Mouse (Mus musculus): ENCODE results near the gene Vps13a. TPM values are rescaled to one million over a fixed set of nuclear protein-coding genes. Genes with fewer than 3 reads are reported as not detected.
"Not testable (repeated sequence)": the region's sequence is repeated elsewhere in the genome, so short reads cannot be mapped to it uniquely, and the experiment has no call there.

The Vps13a gene
- polyA plus RNA-seq, 1 experiment from 2014 or later: 17.9 TPM

DNA sequence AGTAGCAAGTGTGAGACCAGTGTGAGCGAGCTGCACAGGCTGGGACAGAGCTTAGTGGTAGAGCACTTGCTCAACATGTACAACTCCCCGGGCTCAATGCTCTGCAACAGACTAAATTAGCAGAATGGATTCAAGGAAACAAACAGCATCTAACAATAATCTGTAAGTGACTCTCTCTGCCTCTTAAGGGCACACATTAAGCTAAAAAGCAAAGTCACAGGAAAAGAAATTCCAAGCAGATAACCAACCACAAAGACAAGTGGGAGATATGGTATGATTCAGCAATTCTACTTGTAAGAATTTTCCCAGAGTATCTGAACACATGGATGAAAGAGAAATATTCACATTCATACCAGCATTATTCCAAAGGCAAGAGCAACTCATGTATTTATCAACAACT, 13.3 kb downstream of the Vps13a start:
- no peak for DNase-seq (ENCODE audit: low spot score)

DNA sequence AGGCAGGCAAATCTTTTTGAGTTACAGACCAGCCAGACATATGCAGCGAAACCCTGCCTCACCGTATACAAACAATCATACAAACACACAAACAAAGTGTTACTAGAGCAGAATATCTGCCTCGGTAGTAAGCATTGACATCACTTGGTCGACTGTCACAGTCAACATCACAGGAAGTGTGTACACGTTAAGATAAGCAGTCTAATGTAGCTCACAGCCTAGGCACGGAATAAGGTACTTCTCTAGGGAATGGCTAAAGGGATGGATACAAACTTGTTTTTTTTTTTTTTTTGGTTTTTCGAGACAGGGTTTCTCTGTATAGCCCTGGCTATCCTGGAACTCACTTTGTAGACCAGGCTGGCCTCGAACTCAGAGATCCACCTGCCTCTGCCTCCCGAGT, 23.3 kb downstream of the Vps13a start:
- not testable (repeated sequence) for DNase-seq (ENCODE audit: low spot score)

DNA sequence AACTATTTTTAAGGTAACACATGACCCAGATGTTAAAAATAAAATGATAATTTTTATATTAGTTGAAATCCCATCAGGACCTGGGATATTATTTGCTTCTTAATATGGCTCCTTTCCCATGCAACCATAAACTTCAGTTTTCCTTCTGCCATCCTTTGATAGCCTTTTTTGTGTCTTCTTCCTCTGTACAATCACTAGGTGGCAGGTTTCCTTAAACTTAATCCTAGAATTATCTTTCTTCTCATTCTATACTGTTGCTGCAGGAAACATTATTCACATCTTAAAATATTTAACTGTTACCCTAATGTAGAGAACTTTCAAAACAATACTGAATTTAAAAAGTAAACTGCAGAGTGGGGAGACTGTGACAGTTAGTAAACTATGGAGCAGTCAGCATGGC, 24.9 kb downstream of the Vps13a start:
- no peak for DNase-seq (ENCODE audit: low spot score)

- DNase-seq (ENCODE audit: low spot score): no peak
Measured at GRCm38 (mm10) chr19:16755226-16755625, 25.5 kb downstream of the Vps13a start.

GRCm38 (mm10) chr19:16753151-16753550, 27.6 kb downstream of the Vps13a start:
- no peak for DNase-seq (ENCODE audit: low spot score)

DNA sequence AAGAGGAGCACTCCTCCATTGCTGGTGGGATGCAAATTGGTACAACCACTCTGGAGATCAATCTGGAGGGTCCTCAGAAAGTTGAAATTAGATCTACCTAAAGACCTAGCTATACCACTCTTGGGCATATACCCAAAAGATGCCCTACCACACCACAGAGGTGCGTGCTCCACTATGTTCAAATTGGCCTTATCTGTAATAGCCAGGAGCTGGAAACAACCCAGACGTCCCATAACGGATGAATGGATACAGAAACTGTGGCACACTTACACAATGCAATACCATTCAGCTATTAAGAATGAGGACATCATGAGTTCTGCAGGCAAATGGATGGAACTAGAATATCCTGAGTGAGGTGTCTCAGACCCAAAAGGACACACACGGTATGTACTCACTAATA, 43.9 kb downstream of the Vps13a start:
- no peak for DNase-seq (ENCODE audit: low spot score)

- no peak for DNase-seq (ENCODE audit: low spot score)
Measured at GRCm38 (mm10) chr19:16728729-16729128, 52.0 kb downstream of the Vps13a start.

- DNase-seq (ENCODE audit: low spot score): no peak
Measured at GRCm38 (mm10) chr19:16715249-16715648, 65.5 kb downstream of the Vps13a start.

DNA sequence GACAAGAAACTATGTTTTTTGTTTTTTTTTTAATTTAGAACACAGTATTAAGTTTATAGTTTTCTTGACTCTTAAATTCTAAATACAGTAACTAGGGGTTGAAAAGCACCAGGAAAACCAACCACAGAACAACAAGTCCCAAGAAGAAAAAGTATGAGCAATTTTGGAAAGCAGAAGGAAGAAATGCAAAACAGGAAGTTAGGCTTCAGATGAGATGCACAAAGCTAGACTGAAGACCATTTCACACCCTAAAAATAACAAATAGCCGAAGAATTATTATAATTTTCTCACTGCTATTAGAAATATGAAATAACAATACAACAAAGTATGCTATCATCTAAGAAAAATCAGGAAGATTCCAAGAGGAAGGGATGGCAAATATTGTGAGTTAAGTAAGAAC, 78.9 kb downstream of the Vps13a start:
- no peak for DNase-seq (ENCODE audit: low spot score)

DNA sequence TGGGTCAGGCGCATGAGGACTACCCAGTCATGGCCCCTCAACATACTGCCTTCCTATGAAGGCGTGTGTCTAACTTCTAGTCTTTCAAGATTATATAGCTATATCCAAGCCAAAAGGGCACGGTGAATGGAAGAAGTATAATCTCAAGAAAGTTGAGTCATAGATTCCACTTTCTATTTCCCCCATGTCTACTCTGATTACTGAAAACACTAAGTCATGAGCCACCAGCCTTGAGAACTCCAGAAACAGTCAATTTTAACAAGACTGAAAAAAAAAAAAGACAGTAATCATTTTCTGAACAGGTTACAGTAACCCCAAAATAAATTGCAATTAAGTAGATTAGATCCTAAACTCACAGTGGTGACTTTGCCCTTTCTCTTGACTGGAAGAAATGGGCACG, 95.8 kb downstream of the Vps13a start:
- no peak for DNase-seq (ENCODE audit: low spot score)

DNA sequence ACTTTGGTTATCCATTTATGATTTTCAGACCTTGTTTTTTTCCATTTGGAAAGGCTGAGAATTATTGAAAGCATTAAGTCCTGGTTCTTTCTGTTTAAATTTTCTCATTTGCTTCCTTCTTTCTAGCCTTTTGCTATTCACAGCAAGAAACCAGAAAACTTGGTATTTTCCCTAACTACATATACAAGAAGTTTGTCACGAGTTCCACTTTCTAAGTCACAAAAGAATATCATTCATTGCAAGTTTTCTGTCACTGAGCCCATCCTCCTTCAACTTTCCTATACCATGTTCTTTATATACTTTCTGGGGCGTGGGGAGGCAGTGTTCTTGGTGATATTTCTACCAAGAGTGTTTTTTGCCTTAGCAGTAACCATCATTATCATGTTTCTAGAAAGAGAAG, 96.5 kb downstream of the Vps13a start:
- DNase-seq (ENCODE audit: low spot score): no peak

DNA sequence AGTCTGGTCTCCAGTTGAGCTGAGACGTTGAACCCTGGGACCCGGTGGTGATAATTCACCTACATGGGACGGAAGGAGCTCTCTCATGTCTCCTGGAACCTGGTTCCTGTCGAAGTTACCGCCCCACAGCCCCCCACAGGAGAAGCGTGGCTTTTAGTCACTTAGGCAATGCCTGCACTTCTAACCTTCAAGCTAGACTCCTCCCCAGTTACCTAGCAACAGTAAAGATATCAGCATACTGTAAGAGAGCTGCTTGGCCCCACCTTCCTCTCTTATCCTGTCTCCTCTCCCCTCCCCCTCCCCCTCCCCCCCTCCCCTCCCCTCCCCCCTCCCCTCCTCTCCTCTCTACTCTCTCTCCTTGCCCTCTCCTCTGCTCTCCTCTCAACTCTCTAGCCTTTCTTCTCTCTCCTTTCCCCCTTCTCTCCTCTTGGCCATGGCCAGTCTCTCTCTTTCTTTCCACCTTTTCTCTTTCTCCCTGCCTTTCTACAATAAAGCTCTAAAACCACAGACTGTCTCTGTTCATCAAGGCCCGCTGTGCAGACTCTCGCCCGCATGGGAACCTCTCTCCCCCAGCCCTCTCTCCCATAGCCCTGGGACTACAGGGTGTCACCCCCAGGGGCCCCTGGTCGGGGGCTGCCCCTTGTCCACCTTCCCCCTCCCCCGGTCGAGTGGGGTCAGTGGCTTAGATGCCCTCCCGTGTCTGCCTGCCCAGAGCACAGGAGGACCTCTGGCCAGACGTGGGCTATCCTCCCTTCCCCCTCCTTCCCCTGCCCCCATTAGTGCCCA, 154.9 kb downstream of the Vps13a start:
- peak; percentile 16 for DNase-seq (ENCODE audit: low spot score)

- no peak for DNase-seq (ENCODE audit: low spot score)
Measured at GRCm38 (mm10) chr19:16624994-16625393, 155.7 kb downstream of the Vps13a start.

DNA sequence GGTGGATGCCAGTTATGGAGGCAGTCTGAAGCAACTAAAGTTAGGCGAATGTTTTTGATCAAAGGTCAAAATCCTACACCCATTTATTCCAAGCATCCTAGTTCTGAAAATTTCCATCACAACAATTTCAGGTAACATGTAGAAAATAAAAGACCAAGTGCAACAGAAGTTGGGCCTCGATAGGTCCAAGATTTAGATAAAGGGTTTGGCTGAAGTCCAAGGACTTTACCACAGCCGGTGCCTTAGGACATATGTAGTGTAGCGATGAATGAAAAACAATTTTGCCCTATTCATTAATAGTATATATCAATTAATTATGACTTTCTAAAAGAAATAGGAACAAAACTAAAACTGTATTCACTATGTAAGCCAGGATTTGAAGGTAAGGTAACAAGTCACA, 157.6 kb downstream of the Vps13a start:
- no peak for DNase-seq (ENCODE audit: low spot score)

DNA sequence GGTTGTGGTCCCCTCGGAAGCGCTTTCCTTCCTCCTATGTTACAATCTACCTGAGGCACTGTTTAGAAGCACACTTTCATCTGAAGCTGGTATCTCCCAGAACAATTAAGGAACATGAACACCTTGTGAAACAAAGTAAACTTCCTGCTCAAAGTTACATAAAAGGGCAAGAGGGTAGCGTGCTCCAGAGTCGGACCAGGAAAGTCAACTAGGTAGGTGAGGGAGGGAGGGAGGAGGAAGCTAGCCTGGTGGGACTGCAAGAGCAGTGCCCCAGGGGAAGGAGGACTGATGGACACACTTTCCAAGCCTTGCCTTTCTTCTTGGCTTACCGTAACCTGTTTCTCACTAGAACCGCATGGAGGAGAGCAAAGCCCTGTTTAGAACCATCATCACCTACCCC, 173.1 kb downstream of the Vps13a start:
- DNase-seq (ENCODE audit: low spot score): no peak

DNA sequence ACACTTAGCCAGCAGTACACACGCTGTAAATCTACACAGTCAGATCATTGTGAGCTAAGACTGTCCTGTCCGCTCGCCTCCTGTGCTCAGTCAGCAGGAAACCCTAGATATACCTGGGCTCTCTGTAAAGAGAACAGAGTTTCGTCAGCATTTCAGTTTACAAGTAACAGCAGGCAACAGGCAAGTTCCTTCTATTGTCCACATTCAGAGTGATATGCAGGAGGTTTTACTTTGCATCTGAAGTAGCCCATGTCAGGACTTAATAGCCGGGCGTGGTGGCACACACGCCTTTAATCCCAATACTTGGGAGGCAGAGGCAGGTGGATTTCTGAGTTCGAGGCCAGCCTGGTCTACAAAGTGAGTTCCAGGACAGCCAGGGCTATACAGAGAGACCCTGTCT, 178.7 kb downstream of the Vps13a start:
- DNase-seq (ENCODE audit: low spot score): no peak

GRCm38 (mm10) chr19:16599298-16599970, 181.3 kb downstream of the Vps13a start:
- DNase-seq (ENCODE audit: low spot score): peak; percentile 74

DNA sequence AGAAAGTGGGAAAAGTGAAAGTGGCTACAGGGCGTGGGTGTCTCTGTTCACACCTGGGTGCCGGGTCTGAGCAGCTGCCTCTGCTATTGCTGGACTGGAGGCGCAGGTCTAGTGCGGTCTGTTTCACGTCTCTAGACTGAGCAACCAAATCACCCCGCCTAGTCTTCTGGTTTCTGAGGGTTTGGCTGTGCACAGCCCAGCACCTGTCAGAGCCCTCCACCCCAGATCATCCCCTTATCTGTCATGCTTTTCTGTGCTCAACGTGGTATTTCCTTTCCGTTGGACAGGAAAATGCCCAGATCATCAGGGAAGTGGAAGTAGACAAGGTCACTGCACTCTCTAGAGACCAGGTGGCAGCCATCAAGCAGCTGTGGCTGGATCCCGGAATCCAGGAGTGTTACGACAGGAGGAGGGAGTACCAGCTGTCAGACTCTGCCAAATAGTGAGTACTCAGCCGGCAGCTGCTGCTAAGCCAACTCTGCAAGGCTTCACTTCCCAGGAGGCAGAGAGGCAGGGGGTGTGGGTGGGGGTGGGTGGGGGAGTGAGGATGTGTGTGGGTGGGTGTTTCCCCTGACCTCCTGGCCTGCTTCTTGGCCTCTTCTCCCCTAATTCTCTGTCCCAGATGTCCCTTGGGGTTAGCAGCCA, 182.0 kb downstream of the Vps13a start:
- DNase-seq (ENCODE audit: low spot score): peak; percentile 7

GRCm38 (mm10) chr19:16597216-16597615, 183.5 kb downstream of the Vps13a start:
- DNase-seq (ENCODE audit: low spot score): no peak

DNA sequence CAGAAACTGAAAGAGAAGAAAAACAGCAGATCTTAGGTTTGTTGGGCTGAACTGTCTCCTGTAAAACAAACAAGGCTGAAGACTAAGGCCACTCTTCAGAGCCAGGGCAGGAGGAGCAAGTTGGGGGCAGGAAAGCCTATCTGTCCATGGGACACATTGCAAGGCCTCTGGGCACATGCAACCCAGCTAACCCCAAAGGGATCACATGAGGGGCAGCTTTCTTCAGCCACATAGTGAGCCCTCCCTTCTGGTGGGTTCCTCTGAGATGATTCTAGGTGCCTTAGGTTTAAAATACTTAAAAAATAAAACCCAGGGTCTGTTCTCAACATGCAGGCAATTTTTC, 186.8 kb downstream of the Vps13a start:
- no peak for DNase-seq (ENCODE audit: low spot score)

GRCm38 (mm10) chr19:16593256-16593974, 187.3 kb downstream of the Vps13a start:
- DNase-seq (ENCODE audit: low spot score): no peak

DNA sequence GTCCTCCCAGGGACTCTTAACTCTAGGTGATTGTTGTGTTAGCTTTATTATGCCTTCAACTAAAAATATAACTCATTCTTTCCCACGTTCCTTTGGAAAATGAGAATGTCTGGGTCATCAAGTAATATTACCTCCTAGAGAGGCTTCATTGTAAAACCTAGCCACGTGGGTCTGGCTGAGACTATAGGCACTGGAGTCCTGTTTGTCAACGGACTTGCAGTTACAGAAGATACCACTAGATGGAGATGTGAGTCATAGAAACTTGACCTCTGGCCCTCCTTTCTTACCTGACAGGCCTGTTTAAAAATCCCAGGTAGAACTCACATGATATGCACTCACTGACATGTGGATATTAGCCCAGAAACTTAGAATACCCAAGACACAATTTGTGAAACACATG, 195.4 kb downstream of the Vps13a start:
- peak; percentile 53 for DNase-seq (ENCODE audit: low spot score)

Data from thymus, postnatal 0 days (tissue).